Mouse (Mus musculus) forebrain, embryonic 15.5 days (tissue): ENCODE results near the gene Snw1. TPM values are rescaled to one million over a fixed set of nuclear protein-coding genes. Genes with fewer than 3 reads are reported as not detected.

ENCODE experiments used
- microRNA-seq: library from miRNA; unstranded; fragments of <30 nt; microRNA quantifications from one replicate; pipeline ENCODE4, GENCODE M21; 2016
- polyA plus RNA-seq: library from polyadenylated mRNA; unstranded; fragments of >200 nt; fragmentation: Nextera tagmentation; extraction: Ambion mirVana; gene quantifications from 2 replicates; pipeline ENCODE4 v1.2.1, GENCODE M21; 2015

Gene Snw1
- polyA plus RNA-seq, 1 experiment from 2014 or later: 128 TPM

Small RNA genes within 50 kb of the gene (microRNA-seq; reads per million reads assigned to microRNA genes)
- gene Mir3068: 39.5 reads per million, percentile 40 among the genes with 10 or more reads in this experiment

Other genes with a start within 250 kb of the Snw1 start
- 0.92 and 1.2 TPM in 2 replicates for gene Noxred1, start 233.5 kb downstream of the Snw1 start, polyA plus RNA-seq
- 72.3 and 77.1 TPM in 2 replicates for gene Vipas39, start 206.0 kb downstream of the Snw1 start, polyA plus RNA-seq
- 216 and 226 TPM in 2 replicates for gene Ahsa1, start 205.8 kb downstream of the Snw1 start, polyA plus RNA-seq
- 0.49 and 1.4 TPM in 2 replicates for gene Ism2, start 172.6 kb downstream of the Snw1 start, polyA plus RNA-seq
- 60.8 and 68.3 TPM in 2 replicates for gene Sptlc2, start 83.9 kb downstream of the Snw1 start, polyA plus RNA-seq
- 249 and 275 TPM in 2 replicates for gene Slirp, start 28.4 kb downstream of the Snw1 start, polyA plus RNA-seq
- 51.3 and 52.1 TPM in 2 replicates for gene Alkbh1, start 28.3 kb downstream of the Snw1 start, polyA plus RNA-seq
- not detected in 2 replicates for gene Gm5788, start 22.4 kb upstream of the Snw1 start, polyA plus RNA-seq
- gene Gm8300, start 42.0 kb upstream of the Snw1 start, polyA plus RNA-seq: not detected in 2 replicates
- gene Oog1, start 130.4 kb upstream of the Snw1 start, polyA plus RNA-seq: not detected in 2 replicates
- not detected in 2 replicates for gene Gm4027, start 146.6 kb upstream of the Snw1 start, polyA plus RNA-seq
- gene Gm16381, start 172.3 kb upstream of the Snw1 start, polyA plus RNA-seq: not detected in 2 replicates